Mouse (Mus musculus) right cerebral cortex, postnatal 14 days (tissue): ENCODE data around the gene Tle3.

Source experiments
- DNase-seq: peaks from one replicate; pipeline ENCODE4 v3.0.0; 2022

The Tle3 gene

GRCm38 (mm10) chr9:61441206-61441913, 69.2 kb downstream of the Tle3 start:
- no peak for DNase-seq

GRCm38 (mm10) chr9:61442951-61443630, 70.9 kb downstream of the Tle3 start:
- DNase-seq: no peak

- no peak for DNase-seq
Measured at GRCm38 (mm10) chr9:61445151-61445550, 73.0 kb downstream of the Tle3 start.

- DNase-seq: no peak
Measured at GRCm38 (mm10) chr9:61445711-61446222, 73.6 kb downstream of the Tle3 start.

GRCm38 (mm10) chr9:61446965-61447364, 74.8 kb downstream of the Tle3 start:
- no peak for DNase-seq

- no peak for DNase-seq
Measured at GRCm38 (mm10) chr9:61449363-61449904, 77.3 kb downstream of the Tle3 start.

GRCm38 (mm10) chr9:61452081-61452480, 79.9 kb downstream of the Tle3 start:
- no peak for DNase-seq

- no peak for DNase-seq
Measured at GRCm38 (mm10) chr9:61455861-61456261, 83.7 kb downstream of the Tle3 start.

- no peak for DNase-seq
Measured at GRCm38 (mm10) chr9:61456441-61457161, 84.4 kb downstream of the Tle3 start.

GRCm38 (mm10) chr9:61457162-61457523, 85.0 kb downstream of the Tle3 start:
- no peak for DNase-seq

GRCm38 (mm10) chr9:61461859-61462258, 89.7 kb downstream of the Tle3 start:
- no peak for DNase-seq

- DNase-seq: no peak
Measured at GRCm38 (mm10) chr9:61467436-61467835, 95.3 kb downstream of the Tle3 start.
